Mouse (Mus musculus): Measurements from ENCODE around the gene Vmn1r166. TPM values are rescaled to one million over a fixed set of nuclear protein-coding genes. Genes with fewer than 3 reads are reported as not detected.
"Not testable (repeated sequence)": the region's sequence is repeated elsewhere in the genome, so short reads cannot be mapped to it uniquely, and the experiment has no call there.

Gene Vmn1r166
- not detected for total RNA-seq (2021)
- long read RNA-seq, experiment 1: 0 reads
- long read RNA-seq, experiment 2: 0 reads

DNA sequence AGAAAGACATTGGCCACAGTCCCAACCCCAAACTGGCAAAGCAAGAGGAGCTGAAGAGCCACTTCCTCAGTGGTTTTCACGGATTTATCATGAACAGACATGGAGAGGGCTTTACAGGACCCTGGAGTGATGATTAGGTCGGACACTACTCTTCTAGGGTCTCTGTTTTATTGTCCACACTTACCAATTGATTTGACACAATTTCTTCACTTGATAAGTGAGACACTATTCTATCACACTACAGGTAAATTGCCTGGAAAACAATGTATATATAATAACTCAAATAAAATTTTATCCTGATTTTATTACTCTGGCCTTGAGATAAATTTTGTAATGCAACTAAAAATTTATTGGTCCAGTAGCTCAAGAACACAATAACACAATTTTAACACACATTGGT is at the start of gene Vmn1r166:
Gene Vmn1r166 (minus strand): TSS at position 101 of the 400 bp plus-strand sequence.
- H3K4me3 ChIP-seq; DNase-seq (ENCODE audit: extremely low spot score in 1 of 2, low spot score in 2 of 2); intact Hi-C loops (cut with DNase I); H3K27ac ChIP-seq: not testable (repeated sequence)

DNA sequence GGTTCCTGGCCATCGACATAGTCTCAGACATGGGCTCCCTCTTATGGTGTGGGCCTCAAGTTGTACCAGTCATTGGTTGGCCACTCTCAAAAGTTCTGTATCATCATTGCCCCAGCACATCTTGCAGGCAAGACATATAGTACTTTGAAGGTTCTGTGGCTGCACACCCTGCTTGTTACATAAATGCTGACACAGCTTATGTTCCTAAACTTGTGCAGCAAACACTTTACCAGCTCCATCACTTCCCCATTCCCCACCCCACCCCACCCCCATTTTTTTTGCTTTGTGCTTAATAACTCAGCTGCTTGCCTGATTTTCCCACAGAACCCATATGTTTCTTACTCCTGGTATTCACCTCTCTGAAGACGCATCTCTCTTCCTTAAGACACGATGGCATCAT is 49.4 kb upstream of the Vmn1r166 start, which contains the start of gene Nlrp4e:
Gene Nlrp4e (plus strand): TSS at position 301 of the 400 bp plus-strand sequence.
- intact Hi-C loops (cut with DNase I); DNase-seq (ENCODE audit: extremely low spot score in 1 of 2, low spot score in 2 of 2); H3K4me3 ChIP-seq; H3K27ac ChIP-seq: not testable (repeated sequence)

DNA sequence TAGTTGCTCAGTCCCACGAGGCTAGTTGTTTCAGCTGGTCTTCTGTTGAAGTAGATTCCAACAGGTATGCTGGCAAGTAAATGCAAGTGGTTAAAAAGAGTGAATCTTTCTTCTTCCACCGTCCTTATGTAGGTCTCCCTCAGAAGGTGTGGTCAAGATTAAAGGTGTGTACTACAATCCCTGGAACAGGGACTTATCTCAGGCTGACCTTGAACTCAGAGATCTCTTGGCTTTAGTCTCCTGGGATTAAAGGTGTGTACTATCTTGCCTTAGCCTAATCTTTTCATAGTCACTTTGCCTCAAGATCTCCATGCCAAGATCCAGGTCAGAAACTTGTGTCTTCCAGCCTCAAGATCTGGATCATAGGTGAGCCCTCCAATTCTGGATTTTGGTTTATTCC is 27.3 kb upstream of the Vmn1r166 start, which contains the start of gene Gm6902:
Gene Gm6902 (minus strand): TSS at position 101 of the 400 bp plus-strand sequence.
- H3K27ac ChIP-seq; H3K4me3 ChIP-seq; intact Hi-C loops (cut with DNase I); DNase-seq (ENCODE audit: extremely low spot score in 1 of 2, low spot score in 2 of 2): not testable (repeated sequence)

DNA sequence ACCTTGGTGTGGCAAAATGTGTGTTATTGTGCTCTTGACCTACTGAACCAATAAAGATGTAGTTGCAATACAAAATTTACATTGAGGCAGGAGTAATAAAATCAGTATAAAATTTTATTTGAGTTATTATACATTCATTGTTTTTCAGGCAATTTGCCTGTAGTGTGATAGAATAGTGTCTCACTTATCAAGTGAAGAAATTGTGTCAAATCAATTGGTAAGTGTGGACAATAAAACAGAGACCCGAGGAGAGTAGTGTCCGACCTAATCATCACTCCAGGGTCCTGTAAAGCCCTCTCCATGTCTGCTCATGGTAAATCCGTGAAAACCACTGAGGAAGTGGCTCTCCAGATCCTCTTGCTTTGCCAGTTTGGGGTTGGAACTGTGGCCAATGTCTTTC is 34.5 kb downstream of the Vmn1r166 start, which contains the start of gene Vmn1r165:
Gene Vmn1r165 (plus strand): TSS at position 301 of the 400 bp plus-strand sequence.
- intact Hi-C loops (cut with DNase I); DNase-seq (ENCODE audit: extremely low spot score in 1 of 2, low spot score in 2 of 2); H3K4me3 ChIP-seq: not testable (repeated sequence)

More for the DNA sequence above, 34.5 kb downstream of the Vmn1r166 start, which contains the start of gene Vmn1r165:
- H3K27ac ChIP-seq: not testable (repeated sequence)

Other genes with a start within 250 kb of the Vmn1r166 start
- gene Gm4216, start 231.8 kb downstream of the Vmn1r166 start, total RNA-seq (2021): not detected
- not detected for gene Vmn1r163, start 196.1 kb downstream of the Vmn1r166 start, total RNA-seq (2021)
- not detected for gene Gm8720, start 184.2 kb downstream of the Vmn1r166 start, total RNA-seq (2021)
- not detected for gene Gm10662, start 107.2 kb downstream of the Vmn1r166 start, total RNA-seq (2021)
- gene Vmn1r165, start 34.4 kb downstream of the Vmn1r166 start, total RNA-seq (2021): not detected
- not detected for gene Gm6902, start 27.2 kb upstream of the Vmn1r166 start, total RNA-seq (2021)
- gene Nlrp4e, start 49.5 kb upstream of the Vmn1r166 start, total RNA-seq (2021): not detected
- not detected for gene Nlrp5, start 134.2 kb upstream of the Vmn1r166 start, total RNA-seq (2021)

Measured in left cerebral cortex, adult 2 months (tissue).